Mouse (Mus musculus) R1 (cell line): ENCODE data around the gene Ltbp4.

Experiments used
- DNase-seq: peaks from one replicate; pipeline ENCODE4 v3.0.0-alpha.2; 2018; ENCODE audit warnings: low read depth, low spot score

Ltbp4 gene

GRCm38 (mm10) chr7:27356248-27356647 is 18.8 kb upstream of the Ltbp4 start:
- no peak for DNase-seq

- peak; percentile 98 for DNase-seq
Observed at GRCm38 (mm10) chr7:27355745-27356240, 18.3 kb upstream of the Ltbp4 start, which contains the start of gene Shkbp1. TSS of gene Shkbp1 (minus strand) at chr7:27356019.

GRCm38 (mm10) chr7:27355261-27355660 is 17.8 kb upstream of the Ltbp4 start:
- no peak for DNase-seq

DNA sequence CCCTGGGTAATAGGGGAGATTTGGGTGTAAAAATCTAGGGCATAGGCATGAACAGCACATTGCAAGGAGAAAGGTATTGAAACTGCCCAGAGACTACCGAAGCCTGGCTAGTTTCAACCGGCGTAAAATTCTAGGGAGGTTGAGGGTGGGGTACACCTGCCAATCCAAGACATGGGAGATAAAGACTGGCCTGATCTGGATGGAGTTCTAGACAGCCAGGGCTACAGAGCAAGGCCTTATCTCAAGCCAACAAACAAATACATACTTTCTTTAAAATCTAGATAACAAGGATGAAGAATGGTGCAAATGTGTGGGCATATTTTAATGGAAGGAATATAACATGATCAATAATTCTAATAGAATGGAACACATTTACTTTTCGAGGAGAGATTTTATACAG is 17.3 kb upstream of the Ltbp4 start:
- no peak for DNase-seq

DNA sequence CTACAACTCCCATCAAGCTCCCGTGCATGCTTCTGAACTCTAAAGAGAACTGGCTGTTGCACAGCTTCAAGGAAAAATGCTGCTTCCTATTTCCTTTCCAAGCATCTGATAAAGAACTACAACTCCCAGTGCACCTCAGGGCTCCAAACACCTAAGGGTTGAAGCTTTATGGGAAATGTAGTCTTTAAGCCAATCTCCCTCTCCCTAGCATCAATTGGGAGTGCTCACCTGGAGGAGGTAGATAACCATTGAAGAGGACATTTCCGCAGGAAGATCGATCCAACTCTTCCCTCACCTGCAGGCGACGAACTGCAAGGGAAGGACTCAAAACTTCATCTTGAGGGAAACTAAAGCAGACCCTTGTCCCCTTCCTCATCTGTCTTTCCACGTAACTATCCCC is 16.7 kb upstream of the Ltbp4 start:
- peak; percentile 77 for DNase-seq

DNA sequence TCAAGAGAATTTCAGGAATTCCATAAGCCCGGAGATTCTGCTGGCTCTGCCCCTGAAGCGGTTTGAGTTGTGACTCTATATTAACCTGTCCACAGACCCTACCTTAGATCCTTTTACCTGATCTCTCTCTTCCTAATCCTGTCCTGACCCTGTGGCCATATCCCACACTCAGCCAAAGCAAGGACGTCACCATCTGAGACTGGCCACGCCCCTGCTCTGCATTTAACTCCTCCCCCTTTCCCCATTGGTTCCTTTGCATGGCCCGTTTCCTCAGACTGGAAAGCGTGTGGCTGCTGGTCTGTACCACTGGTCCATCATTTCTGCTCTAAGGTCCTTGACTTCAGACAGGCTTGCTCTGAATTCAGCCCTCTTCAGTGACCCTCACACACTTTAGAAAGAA is 8.0 kb upstream of the Ltbp4 start:
- peak; percentile 92 for DNase-seq

- DNase-seq, result peak; percentile 91
Observed at GRCm38 (mm10) chr7:27342595-27342994, 5.1 kb upstream of the Ltbp4 start.

GRCm38 (mm10) chr7:27339519-27339918 is 2.0 kb upstream of the Ltbp4 start:
- peak; percentile 42 for DNase-seq

DNA sequence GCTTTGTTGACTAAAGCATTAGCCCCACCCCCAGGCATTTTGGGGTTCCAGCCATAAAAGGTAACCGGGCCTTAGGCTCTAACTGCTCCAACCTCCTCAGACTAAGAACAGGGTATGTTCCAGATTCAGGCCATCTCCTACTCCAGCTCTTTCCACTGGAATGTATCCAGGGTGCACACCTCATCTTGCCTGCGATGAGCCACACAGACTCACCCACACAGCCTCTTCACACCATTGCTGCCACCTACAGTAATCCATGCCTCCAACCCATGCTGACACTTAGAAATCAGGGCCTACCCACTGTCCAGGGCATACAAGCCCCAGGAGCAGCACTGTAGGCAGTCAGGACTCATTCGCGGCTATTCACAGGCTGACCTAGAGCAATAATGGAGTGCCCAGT is 1.6 kb upstream of the Ltbp4 start:
- no peak for DNase-seq

DNA sequence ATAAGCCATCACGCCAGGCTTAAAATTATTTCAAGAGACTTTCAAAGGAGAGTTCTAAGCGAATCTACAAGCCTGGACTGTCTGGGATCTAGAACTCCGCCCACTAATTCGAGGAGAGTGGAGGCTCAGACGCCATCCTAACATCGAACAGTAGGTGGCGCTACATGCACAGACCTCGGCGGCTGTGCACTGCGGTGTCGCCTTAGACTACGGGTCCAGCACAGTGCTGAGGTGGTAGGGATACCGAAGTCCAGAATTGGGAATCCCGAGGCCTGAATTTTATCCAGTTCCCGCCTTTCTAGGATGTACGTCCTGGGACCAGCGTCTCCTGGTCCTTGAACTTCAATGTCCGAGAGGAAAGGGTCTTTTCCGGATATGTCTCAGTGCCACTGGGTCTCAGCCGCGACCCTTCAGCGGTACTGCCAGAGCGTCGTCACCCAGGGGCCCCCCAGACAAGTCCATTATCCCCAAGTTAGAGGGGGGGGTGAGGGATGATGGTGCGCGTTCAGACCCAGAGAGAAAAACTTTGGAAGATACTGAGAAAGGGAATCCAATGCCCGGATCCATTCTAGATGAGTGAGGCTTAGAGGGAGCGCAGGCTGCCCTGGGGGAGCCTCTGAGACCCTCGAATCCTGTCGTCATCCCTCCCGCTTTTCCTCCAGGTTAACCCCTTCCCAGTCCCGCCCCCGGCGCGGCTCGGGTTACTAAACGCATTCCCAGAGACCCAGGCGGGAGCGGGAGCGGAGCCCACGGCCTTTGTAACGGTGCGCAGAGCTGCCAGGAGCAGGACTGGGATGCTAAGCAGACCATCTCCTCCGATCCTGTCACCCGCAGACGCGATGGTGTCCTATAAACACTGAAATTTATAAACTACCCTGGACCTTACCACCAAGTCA is 1.3 kb downstream of the Ltbp4 start:
- peak; percentile 92 for DNase-seq

GRCm38 (mm10) chr7:27335011-27335720 is 2.3 kb downstream of the Ltbp4 start:
- no peak for DNase-seq

GRCm38 (mm10) chr7:27334405-27334911 is 3.0 kb downstream of the Ltbp4 start:
- peak; percentile 45 for DNase-seq

DNA sequence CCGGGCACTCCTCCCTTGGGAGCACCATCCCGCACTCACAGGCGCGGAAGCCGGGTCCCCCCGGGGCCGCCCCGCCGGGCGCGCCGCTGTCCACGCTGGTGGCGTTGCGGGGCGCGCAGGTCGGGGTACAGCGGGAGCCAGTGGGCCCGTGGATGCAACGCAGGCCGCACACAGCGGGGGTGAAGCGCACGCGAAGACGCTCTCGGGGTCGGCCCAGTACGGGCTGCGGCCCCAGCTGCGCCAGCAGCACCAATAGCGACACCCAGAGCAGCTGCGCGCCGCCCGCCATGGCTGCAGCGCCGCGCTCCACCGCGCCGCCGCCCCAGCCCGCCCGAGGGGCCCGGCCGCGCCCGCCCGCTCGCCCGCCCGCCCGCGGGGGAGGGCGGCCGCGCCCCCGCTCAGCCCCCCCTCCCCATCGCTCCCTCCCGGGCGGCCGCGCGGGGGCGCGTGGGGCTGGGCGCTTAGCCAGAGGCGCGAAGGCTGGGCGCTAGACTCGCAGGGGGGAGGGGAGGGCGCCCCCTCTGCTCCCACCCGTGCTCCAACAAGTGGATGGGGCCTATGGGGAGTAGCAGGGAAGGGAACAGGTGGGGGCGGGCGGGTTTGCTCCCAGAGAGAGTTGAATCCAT is 4.1 kb downstream of the Ltbp4 start:
- DNase-seq, result peak; percentile 57

DNA sequence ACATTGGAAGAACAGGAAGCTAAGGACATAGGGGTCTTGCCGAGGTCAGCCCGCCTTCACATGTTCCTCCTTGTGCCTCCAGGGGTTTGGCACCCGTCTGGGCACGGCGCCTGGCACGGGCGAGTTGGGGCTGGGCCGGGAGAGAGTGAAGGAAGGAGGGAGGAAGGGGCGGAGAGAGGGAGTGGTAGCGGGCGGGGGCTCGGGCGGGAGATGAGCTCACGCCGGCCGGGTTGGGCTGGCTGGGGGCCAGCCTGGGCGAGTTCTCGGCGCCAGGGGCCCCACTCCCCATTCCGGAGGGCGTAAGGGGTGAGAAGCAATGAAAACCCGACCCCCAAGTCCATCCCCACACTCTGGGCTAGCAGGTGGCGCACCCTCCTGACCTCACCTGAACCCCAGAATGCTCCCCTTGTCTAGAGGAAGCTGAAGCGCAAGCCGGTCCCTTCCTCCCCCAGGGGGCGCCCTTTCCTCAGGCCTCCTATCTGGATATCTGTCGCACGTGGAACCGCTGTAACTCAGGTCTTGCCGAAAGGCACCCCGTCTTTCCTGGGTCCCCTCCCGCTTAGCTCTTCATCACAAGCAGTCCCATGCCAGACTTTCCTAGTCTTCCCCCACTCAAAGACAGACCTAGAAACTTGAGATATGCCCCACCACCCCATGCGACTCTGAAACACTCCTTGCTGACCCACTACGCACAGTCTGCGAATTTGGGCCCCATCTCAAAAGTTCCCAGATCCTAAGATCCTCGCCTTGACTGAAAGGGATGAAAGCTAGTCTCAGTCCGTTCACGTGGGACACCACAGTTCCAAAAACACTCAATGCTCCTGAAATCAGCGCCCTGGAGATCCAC is 4.9 kb downstream of the Ltbp4 start:
- peak; percentile 95 for DNase-seq

- DNase-seq, result peak; percentile 65
Observed at GRCm38 (mm10) chr7:27331854-27332253, 5.6 kb downstream of the Ltbp4 start.

DNA sequence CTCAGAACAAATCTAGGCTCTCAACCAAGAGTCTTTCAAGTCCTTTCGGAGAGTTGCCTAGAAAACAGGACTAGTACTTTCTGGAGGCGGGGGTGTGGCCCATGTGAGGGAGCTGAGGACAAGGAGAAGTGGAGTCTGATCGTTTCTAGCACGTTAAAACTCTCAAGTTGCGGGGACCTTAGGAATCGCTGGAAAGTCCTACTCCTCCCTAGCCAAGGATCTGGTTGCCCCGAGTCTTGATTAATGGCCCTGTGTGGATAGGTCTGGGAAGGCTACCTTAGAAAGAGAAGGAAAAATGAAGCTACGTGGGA is 6.0 kb downstream of the Ltbp4 start:
- no peak for DNase-seq

GRCm38 (mm10) chr7:27330709-27331540 is 6.6 kb downstream of the Ltbp4 start:
- peak; percentile 100 for DNase-seq

DNA sequence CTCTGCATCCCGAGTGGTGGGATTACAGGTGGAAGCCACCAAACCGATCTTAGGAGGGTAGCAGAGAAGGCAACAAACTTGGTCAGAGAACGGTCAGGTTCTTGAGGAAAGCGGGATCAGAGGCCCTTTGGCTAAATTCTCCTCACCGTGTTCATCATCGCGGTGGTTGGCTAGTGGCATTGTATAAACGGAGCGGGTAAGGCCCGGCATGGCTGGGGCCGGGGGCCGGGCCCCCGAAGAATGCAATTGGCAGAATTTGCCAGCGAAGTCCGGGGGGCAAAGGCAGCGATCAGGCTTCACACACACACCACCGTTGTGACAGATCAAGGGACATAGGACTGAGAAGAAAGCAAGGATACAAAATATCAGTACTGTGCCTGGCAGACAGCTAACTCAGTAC is 7.5 kb downstream of the Ltbp4 start:
- DNase-seq, result no peak

DNA sequence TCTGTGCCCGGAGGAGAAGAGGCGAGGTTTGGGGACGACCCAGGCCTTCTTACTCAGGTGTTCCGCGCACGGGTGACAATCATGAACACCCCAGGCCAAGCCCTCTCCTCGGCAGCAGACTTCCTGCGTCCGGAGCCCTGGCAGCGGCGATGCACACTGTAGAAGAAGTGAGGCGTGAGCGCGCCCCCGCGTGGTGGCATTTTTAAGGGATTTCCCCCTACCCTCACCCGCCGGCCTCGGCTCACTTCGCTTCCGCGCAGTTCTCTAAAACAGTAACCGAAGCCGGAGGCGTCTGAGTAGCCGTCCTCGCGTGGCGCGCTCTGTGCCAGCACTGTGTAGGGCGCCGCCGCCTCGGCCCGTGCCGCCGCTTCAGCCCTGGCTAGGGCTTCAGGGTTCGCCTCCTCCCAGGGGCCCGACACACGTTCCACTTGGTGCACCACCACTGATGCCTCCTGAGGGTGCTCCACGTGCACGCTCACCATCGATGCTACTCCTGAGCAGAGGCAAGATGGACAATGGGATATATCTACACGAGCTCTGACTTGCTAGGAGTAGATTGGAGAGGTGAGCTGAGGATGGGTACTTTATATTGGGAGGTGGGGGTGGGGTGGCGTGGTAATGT is 8.1 kb downstream of the Ltbp4 start:
- DNase-seq, result peak; percentile 90

DNA sequence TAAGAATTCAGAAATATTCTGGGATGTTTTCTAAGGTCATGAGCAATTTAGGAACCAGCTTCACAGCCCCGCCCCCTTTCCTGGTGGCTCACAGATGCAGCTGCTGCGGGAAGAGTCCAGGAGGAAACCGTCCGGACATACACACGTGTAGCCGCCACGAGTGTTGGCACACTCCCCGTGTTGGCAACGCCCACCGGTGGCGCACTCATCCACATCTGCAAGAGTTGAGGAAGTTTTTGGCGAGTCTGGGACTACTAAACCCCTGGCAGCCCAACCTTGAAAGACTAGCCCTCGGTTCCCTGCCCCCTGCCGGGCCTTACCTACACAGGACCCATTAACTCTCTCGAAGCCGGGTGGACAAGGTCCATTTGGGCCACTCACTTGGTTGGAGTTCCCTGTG is 8.8 kb downstream of the Ltbp4 start:
- peak; percentile 58 for DNase-seq
